Mouse (Mus musculus) spleen, adult 12 weeks (tissue): ENCODE data around the gene Haus4.

Experiments
- DNase-seq: peaks from one replicate; pipeline ENCODE4 v3.0.0; 2022; ENCODE audit warnings: low spot score

The Haus4 gene

DNA sequence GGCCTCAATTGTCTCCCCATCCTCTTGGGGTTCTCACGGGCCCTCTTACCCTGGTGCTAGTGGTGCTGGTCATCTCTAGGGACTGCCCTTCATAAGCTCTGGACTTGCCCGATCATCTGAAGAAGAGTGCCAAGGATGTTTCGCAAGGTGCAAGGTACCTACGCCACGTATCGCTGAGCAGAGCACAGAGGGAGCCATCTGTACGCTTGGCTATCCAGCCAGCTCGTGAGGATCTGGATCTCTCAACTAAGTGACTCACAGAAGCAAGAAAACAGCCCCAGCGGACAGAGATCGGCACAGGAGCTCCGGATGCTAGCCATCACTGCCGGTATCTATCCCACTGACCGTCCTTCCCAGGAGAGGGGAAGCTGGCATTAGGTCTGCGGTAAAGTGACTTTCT lies 57.7 kb downstream of the Haus4 start:
- no peak for DNase-seq

DNA sequence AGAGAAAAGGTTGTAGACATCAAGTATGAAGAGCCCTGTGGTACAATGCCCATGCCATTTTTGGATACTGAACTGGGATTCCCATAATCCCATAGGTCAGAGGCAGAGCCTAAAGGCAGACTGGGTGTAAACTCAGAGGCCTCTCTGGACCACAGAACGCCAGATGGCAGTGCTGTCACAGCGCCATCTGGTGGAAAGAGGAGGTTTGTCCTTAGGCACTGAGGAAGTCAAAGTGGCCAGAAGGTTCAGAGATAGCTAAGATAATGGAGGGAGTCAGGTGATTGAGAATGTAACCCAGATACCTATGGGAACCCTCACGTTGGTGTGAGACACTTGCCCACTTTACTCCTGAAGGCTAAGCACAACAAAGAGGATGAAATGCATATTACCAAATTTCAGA lies 60.2 kb downstream of the Haus4 start:
- DNase-seq, result peak; percentile 58

DNA sequence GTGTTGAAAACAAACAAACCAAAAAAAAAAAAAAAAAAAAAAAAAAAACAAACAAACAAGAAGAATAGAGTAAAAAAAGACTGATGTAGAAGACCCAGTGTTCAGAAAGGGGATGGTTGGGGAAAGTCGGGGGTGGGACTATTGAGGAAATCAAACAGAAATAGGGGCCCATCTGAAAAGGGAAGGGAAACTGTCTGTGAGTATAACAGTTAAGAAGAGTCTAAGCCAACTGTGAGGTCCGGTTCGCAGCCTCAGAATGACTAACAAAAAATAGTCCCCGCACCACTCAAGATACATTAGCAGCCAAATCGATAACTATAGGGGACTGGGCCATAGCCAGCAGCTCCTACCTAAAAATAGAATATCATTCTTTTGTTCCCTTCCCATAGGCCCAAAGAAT lies 61.2 kb downstream of the Haus4 start:
- no peak for DNase-seq

DNA sequence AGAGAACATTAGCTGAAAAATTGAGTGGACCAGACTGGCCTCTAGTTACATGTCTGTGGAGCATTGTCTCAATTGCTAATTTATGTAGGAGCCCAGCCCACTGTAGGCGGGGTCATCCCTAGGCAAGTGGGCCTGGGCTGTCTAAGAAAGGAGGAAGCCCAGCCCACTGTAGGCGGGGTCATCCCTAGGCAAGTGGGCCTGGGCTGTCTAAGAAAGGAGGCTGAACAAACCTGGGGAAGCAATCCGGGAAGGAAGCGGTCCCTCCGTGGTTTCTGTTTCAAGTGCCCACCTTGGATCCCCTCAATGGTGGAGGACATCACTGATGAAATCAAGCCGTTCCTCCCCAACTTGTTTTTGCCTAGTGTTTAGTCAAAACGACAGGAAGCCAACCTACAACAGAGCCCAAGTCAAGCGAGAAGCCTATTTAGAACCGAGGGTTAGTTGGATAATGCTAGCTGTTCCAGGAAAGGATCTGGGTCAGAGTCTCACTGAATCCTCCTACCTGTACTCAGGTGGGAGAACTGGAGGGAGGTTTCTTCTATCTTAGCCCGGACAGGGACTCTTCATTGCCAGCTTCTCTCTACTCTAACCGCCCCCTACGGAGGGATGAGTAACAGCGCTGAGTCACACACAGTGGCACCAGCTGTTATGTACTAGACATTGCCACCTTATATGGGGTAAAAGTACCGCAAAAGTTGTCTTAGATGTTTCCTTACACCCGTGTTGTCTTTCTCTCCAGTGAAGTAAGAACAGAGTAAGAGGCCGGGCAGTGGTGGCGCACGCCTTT lies 61.9 kb downstream of the Haus4 start:
- DNase-seq, result no peak
